Mouse (Mus musculus) heart, postnatal 14 days (tissue): ENCODE measurements around the gene H2al3. TPM values are rescaled to one million over a fixed set of nuclear protein-coding genes. Genes with fewer than 3 reads are reported as not detected.

Experiments
- DNase-seq, 2 experiments: peaks; one replicate each; pipeline ENCODE4 v3.0.0; 2021 to 2022
- intact Hi-C: fragments of 180-260 bp; cut with DNase I; formaldehyde crosslinking; loops from one replicate; pipeline ENCODE4 v1.15.1; 2025
- long read RNA-seq, 2 experiments: library from polyadenylated mRNA; stranded (forward); transcript quantifications; one replicate each; pipeline ENCODE4 v2.0.0; 2021
- total RNA-seq, 2 experiments: library from RNA; stranded (reverse); gene quantifications; 2 replicates each; pipeline ENCODE4 v1.2.3; 2021

Gene H2al3
- not detected for total RNA-seq
- long read RNA-seq, experiment 1, result 0 reads
- long read RNA-seq, experiment 2, result 0 reads

DNA sequence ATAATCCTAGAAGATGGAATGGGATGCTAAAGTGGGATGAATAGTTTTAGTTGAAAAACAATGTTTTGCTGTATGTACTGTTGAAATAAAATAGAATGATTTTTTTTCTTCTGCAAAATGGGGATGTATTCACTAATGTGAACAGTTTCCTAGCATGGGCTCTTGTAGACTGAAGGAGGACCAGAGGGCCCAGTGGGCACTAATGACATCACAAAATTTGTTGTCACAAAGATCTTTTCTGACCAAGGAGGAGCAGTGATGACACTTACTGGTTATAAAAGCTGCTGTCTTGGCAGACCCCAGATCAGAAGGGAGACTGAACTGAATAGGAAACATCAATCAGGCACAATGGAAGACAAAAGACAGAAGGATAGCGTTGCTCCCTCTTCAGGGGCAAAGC lies at the start of gene H2al3:
TSS of gene H2al3 (plus strand) at position 301 of the 400 bp plus-strand sequence.
- no peak for DNase-seq
- intact Hi-C loops, result no loop called here

DNA sequence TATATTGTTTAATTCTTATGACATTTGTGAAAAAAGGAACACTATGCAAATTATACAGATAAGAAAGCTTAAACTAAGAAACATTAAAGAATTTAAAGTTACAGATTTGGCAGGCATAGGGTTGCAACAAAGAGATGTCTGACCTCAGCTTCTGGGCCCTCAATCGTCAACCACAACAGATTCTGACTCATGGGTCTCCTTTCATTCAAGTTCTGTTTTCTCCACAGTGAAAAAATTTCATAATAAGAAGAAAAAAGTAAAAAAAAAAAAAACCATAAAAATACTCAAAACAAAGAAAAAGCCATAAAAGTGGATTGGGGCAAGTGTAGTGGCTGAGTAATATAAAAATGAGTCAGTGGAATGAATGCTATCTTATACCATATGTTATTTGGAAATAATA lies 39.4 kb upstream of the H2al3 start:
- DNase-seq, result no peak
- intact Hi-C loops, result no loop called here

DNA sequence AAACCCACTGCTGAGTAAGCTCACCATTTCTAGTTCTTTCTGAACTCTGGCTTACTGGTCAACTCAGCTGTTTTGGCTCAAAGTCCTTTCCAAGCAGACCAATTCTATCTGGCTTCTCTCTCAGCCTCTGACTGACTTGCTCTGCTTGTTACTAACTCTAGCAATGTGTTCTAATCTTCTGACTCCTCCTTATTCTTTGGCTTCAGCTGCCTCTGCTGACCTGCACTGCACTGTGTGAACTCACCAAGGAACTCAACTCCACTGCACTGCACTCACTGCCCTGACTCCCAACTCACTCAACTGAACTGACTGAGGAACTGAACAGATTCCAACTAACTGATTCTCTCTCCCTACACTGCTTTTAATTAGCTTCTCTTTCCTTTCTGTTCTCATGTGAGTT lies 37.0 kb upstream of the H2al3 start:
- intact Hi-C loops, result no loop called here
- no peak for DNase-seq

DNA sequence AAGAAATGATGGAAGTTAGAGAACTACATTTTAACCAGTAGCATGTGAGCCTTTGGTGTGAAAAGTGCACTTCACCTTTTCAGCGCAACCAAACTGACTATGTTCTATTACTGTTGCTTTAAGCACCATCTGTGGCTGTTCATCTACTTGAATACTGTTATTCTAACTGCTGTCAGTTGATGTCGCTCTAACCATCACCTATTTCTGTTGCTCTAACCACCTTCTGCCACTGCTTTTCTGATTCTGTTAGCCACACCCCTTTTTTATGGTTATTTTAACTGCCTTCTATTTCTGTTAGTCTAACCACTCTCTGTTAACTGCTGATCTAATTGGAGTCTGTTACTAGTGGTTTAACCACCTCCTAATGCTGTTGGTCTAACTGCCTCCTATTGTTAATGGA lies 14.7 kb upstream of the H2al3 start:
- intact Hi-C loops, result no loop called here
- no peak for DNase-seq

DNA sequence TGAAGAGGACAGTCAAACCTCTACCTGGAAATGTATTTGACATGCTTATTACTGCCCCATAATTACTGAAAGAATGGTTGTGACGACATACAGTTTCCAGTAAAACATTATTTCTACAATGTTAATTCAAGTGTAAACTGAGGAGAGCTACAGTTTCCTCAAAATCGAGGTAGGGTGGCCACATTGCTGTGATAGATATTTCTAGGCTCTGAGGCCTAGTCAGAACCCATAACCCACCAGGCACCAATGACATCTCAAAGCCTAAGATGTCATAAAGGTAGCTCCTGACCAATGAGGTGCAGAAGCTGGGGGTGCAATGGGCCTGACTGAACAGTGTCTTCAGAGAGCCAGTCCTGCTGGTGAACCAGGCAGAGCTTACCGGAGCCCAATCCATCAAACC lies 2.9 kb upstream of the H2al3 start, which contains the start of gene Hypm:
TSS of gene Hypm (plus strand) at position 301 of the 400 bp plus-strand sequence.
- intact Hi-C loops, result no loop called here
- DNase-seq, result no peak

DNA sequence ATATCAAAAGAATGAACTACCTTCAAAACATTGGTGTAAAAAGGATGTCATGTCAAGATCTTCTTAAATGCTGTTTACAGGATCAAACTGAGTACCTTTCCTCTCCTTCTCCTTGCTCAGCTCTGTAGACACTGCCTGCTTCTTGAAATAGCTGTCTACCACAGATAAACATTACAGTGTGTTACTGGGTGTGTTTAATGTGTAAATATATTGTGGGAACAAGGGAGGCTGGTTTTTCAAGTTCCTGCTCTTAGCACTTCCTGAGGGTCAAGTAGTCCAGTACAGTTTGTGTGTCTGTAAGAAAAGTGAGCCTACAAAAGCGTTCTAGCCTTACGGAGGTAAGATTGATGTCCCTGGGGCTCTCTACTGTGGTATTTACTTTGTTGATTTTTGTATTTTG lies 12.4 kb downstream of the H2al3 start:
- intact Hi-C loops, result no loop called here
- no peak for DNase-seq

DNA sequence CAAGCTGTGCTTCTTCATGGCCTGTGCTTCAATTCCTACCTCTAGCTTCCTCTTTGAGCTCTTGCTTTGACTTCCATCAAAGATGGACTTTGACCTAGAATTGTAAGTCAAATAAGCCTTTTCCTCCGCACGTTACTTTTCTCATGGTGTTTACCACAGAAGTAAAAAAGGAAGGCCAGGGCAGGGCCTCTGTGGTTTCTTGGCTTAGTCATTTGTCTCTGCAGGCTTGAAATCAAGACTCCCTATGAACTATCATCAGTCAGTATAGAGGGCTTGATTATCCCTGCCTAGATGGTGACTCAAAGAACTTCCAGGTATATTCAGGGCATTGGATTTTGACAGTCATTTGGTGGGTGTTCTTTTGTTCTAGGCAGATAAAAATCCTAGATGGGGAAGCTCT lies 26.0 kb downstream of the H2al3 start:
- intact Hi-C loops, result no loop called here
- no peak for DNase-seq

DNA sequence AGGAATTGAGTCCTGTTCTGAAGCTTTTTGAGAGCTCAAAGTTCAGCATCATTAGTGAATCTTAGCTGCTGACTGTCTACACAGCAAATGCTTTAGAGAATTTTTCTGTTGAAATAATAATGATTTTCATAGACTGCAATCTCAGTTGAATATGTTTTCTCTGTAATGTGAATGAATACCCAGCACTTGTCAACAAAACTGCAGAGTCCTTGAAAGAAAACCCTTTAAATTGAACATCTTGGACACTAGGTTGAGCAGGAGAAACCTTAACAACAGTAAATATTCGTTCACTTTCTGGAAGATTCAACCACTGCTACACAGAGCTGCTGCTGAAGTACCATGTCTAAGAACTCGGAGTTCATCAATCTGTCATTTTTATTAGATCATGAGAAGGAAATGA lies 35.8 kb downstream of the H2al3 start, which contains the start of gene Sytl5:
TSS of gene Sytl5 (plus strand) at position 301 of the 400 bp plus-strand sequence.
- DNase-seq, result no peak
- intact Hi-C loops, result no loop called here

Other genes with a start within 250 kb of the H2al3 start
- gene Dynlt3, start 186.7 kb upstream of the H2al3 start, total RNA-seq, result 10 to 100 TPM; 49.8 to 55.2 TPM
- gene Hypm, start 2.8 kb upstream of the H2al3 start, total RNA-seq, result not detected
- gene Sytl5, start 35.9 kb downstream of the H2al3 start, total RNA-seq, result under 1 TPM in 1 of 2 experiments, not detected in 1; 0.17 TPM